Mouse (Mus musculus): ENCODE data around the gene Endog.

GRCm38 (mm10) chr2:30198021-30198420 lies 26.7 kb downstream of the Endog start:
- TF ChIP-seq CTCF (IDR thresholded peaks at IDR 0.05; ENCODE audit: extremely low read depth, insufficient read length, insufficient replicate concordance, low read depth, low read length) = no peak
- TF ChIP-seq POLR2A (IDR thresholded peaks at IDR 0.05; ENCODE audit: low read depth, low read length) = no peak

Measured in small intestine, adult 2 months (tissue).